Mouse (Mus musculus): ENCODE data around the gene Map3k13. TPM values are rescaled to one million over a fixed set of nuclear protein-coding genes. Genes with fewer than 3 reads are reported as not detected.

Gene Map3k13
- polyA plus RNA-seq, 1 experiment from 2014 or later: 0.14 TPM

DNA sequence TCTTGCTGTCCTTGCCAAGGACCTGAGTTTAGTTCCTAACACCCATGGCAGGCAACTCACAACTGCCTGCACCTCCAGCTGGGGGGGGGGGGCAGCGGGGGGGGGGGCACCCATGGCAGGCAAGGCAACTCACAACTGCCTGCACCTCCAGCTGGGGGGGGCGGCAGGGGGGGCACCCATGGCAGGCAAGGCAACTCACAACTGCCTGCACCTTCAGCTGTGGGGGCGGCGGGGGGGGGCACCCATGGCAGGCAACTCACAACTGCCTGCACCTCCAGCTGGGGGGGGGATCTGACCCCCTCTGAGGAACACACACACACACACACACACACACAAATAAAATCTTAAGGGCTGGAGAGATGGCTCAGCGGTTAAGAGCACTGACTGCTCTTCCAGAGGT, 175.7 kb downstream of the Map3k13 start:
- Histone ChIP-seq H3K36me3 (ENCODE audit: inconsistent target) (no peaks in the 10 kb centered on the region), H3K79me2 (ENCODE audit: inconsistent target) (no peaks in the 10 kb centered on the region), H3K27ac (no peak overlapping the region), H3K4me3 (ENCODE audit: inconsistent target) (no peak overlapping the region)
- WGBS (ENCODE audit: missing documents): 92% methylated on average over 2 of the region's 5 CpGs

DNA sequence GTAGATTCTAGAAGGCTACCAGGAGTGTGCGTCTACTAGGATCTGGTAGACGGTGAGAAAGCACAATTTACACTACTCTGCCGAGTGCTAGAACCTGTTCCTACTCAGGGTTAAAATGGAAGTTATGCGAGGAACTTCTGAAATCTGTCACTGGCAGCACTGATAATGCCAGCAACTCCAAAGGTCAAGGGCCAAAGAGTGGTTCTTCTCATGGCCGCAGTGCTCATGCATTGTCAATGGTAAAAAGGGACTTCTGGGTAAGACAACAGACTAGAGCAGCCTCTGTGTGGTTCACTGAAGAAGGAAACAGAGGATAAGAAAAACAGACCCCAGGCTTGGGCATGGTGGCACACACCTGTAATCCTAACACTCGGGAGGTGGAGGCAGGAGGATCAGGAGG, 176.4 kb downstream of the Map3k13 start:
- WGBS (ENCODE audit: missing documents): 92% methylated on average over 6 of the region's 6 CpGs
- Histone ChIP-seq H3K27ac (no peak overlapping the region), H3K79me2 (ENCODE audit: inconsistent target) (no peaks in the 10 kb centered on the region), H3K4me3 (ENCODE audit: inconsistent target) (no peak overlapping the region), H3K36me3 (ENCODE audit: inconsistent target) (no peaks in the 10 kb centered on the region)

DNA sequence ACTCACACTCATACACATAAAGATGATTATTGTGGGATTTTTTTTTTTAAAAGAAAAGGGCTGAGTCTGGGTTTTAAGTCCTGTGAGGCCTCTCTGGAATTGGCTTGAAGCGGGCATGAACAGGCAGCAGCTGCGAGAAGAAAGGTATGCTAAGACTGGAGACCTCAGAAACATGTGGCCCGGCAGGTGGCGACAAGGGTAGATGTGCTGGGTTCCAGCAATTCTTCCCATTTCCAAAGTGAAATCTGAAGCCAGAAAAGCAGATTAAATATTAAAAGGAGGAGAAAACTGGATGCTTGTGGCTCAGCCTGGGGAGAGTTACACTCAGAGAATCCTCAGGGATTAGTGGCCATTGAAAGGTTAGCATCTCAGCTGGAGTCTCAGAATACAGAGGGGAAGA, 177.3 kb downstream of the Map3k13 start:
- Histone ChIP-seq H3K36me3 (ENCODE audit: inconsistent target) (no peaks in the 10 kb centered on the region), H3K4me3 (ENCODE audit: inconsistent target) (no peak overlapping the region), H3K79me2 (ENCODE audit: inconsistent target) (no peaks in the 10 kb centered on the region), H3K27ac (no peak overlapping the region)
- WGBS (ENCODE audit: missing documents): 91% methylated on average over 3 of the region's 4 CpGs

- no peaks in the 10 kb centered on the region for H3K36me3 ChIP-seq (ENCODE audit: inconsistent target)
- no peak overlapping the region for H3K4me3 ChIP-seq (ENCODE audit: inconsistent target)
- no peaks in the 10 kb centered on the region for H3K79me2 ChIP-seq (ENCODE audit: inconsistent target)
- WGBS (ENCODE audit: missing documents): 29% methylated on average over 16 of the region's 16 CpGs
- H3K27ac ChIP-seq: no peak overlapping the region
Observed at GRCm38 (mm10) chr16:21976203-21976602, 182.1 kb downstream of the Map3k13 start.

DNA sequence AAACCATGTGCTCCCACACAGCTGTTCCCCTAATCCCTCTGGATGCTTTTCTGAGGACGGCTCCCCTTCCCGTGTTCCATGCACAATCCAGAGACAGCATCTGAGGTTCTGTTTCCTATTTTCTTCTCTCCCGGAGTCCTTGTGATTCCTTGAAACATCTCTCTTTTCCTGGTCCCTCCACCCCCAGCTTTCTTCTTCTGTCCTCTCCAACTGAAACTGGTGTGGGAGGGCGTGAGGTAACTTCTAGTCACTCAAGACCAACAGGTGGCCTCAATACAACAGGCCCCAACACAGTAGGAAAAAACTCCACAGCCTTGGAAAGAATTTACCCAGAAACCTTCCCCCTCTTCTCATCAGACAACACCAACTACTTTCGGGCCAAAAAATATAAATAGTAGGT, 183.2 kb downstream of the Map3k13 start:
- Histone ChIP-seq H3K4me3 (ENCODE audit: inconsistent target) (no peak overlapping the region), H3K79me2 (ENCODE audit: inconsistent target) (no peaks in the 10 kb centered on the region)
- 100% methylated on average over 5 of the region's 5 CpGs for WGBS (ENCODE audit: missing documents)

More for the DNA sequence above, 183.2 kb downstream of the Map3k13 start:
- no peak overlapping the region for H3K27ac ChIP-seq
- no peaks in the 10 kb centered on the region for H3K36me3 ChIP-seq (ENCODE audit: inconsistent target)

Other genes with a start within 250 kb of the Map3k13 start
- gene 2510009E07Rik, start 99.7 kb upstream of the Map3k13 start, polyA plus RNA-seq (2018): 7.2 to 15.7 TPM (median 7.7 TPM) in 3 replicates
- 0.49 to 1.1 TPM (median 0.95 TPM) in 3 replicates for gene Ehhadh, start 6.5 kb upstream of the Map3k13 start, polyA plus RNA-seq (2018)
- 5.9 to 9.7 TPM (median 6.1 TPM) in 3 replicates for gene Tmem41a, start 153.2 kb downstream of the Map3k13 start, polyA plus RNA-seq (2018)
- gene Liph, start 201.3 kb downstream of the Map3k13 start, polyA plus RNA-seq (2018): 0.11 to 0.20 TPM (median 0.19 TPM) in 3 replicates
- gene Senp2, start 215.1 kb downstream of the Map3k13 start, polyA plus RNA-seq (2018): 38.2 to 51.7 TPM (median 44.3 TPM) in 3 replicates

Data from macrophage (primary cell).